Mouse (Mus musculus) heart, embryonic 15.5 days (tissue): ENCODE results near the gene Prss16. TPM values are rescaled to one million over a fixed set of nuclear protein-coding genes. Genes with fewer than 3 reads are reported as not detected.

Experiments
- microRNA-seq: library from miRNA; unstranded; fragments of <30 nt; microRNA quantifications from one replicate; pipeline ENCODE4, GENCODE M21; 2016
- polyA plus RNA-seq: library from polyadenylated mRNA; unstranded; fragments of >200 nt; fragmentation: Nextera tagmentation; extraction: Ambion mirVana; gene quantifications from 2 replicates; pipeline ENCODE4 v1.2.1, GENCODE M21; 2015

The Prss16 gene
- polyA plus RNA-seq, 1 experiment from 2014 or later: 9.5 TPM

Small RNA genes lying within 50 kb of the gene (microRNA-seq; reads per million reads assigned to microRNA genes)
- not detected for gene Gm44390
- gene Gm44486: not detected

Other genes with a start within 250 kb of the Prss16 start
- gene Hist1h1b, start 229.1 kb downstream of the Prss16 start, polyA plus RNA-seq: 8.6 and 10.7 TPM in 2 replicates
- 56.3 and 60.4 TPM in 2 replicates for gene Hist1h3i, start 226.4 kb downstream of the Prss16 start, polyA plus RNA-seq
- gene Hist1h2an, start 222.5 kb downstream of the Prss16 start, polyA plus RNA-seq: 2.3 and 3.2 TPM in 2 replicates
- gene Hist1h2bp, start 222.3 kb downstream of the Prss16 start, polyA plus RNA-seq: 0.86 and 1.4 TPM in 2 replicates
- gene Hist1h2bq, start 199.5 kb downstream of the Prss16 start, polyA plus RNA-seq: 7.2 and 7.3 TPM in 2 replicates
- gene Hist1h2ao, start 199.3 kb downstream of the Prss16 start, polyA plus RNA-seq: 3.5 TPM in 1 of 2 replicates, not detected in the other
- not detected in 2 replicates for gene Hist1h4m, start 198.0 kb downstream of the Prss16 start, polyA plus RNA-seq
- 6.2 and 11.6 TPM in 2 replicates for gene Hist1h4n, start 177.5 kb downstream of the Prss16 start, polyA plus RNA-seq
- gene Hist1h2ap, start 176.2 kb downstream of the Prss16 start, polyA plus RNA-seq: 1,372 and 1,424 TPM in 2 replicates
- gene Hist1h2br, start 176.0 kb downstream of the Prss16 start, polyA plus RNA-seq: 7.8 TPM in 2 replicates
- 3.8 and 5.1 TPM in 2 replicates for gene Zfp184, start 64.6 kb downstream of the Prss16 start, polyA plus RNA-seq
- not detected in 2 replicates for gene Pom121l2, start 28.5 kb downstream of the Prss16 start, polyA plus RNA-seq
- 3.5 TPM in 1 of 2 replicates, not detected in the other for gene Hist1h2ah, start 25.8 kb upstream of the Prss16 start, polyA plus RNA-seq
- 1.6 and 1.7 TPM in 2 replicates for gene Hist1h2bk, start 26.1 kb upstream of the Prss16 start, polyA plus RNA-seq
- 8.6 and 12.1 TPM in 2 replicates for gene Hist1h4i, start 31.6 kb upstream of the Prss16 start, polyA plus RNA-seq
- gene Hist1h2ag, start 33.2 kb upstream of the Prss16 start, polyA plus RNA-seq: 11.2 and 12.4 TPM in 2 replicates
- gene Hist1h2bj, start 33.5 kb upstream of the Prss16 start, polyA plus RNA-seq: 2.8 and 5.8 TPM in 2 replicates
- gene Vmn1r188, start 74.7 kb upstream of the Prss16 start, polyA plus RNA-seq: not detected in 2 replicates
- not detected in 2 replicates for gene Vmn1r189, start 96.1 kb upstream of the Prss16 start, polyA plus RNA-seq
- not detected in 2 replicates for gene Vmn1r191, start 174.2 kb upstream of the Prss16 start, polyA plus RNA-seq
- not detected in 2 replicates for gene Vmn1r192, start 181.4 kb upstream of the Prss16 start, polyA plus RNA-seq
- gene Vmn1r193, start 213.4 kb upstream of the Prss16 start, polyA plus RNA-seq: not detected in 2 replicates
- gene Vmn1r194, start 234.5 kb upstream of the Prss16 start, polyA plus RNA-seq: not detected in 2 replicates